Mouse (Mus musculus): ENCODE results near the gene Zc4h2.

GRCm38 (mm10) chrX:95687119-95687518, 28.8 kb upstream of the Zc4h2 start:
- no peak for TF ChIP-seq POLR2A (IDR thresholded peaks at IDR 0.05; ENCODE audit: control insufficient read depth, extremely low read depth, insufficient read depth, low read length, poor library complexity)
- no peak for TF ChIP-seq CTCF (IDR thresholded peaks at IDR 0.05; ENCODE audit: borderline replicate concordance, control insufficient read depth, extremely low read depth, insufficient read depth, low read length, poor library complexity)

Measured in thymus, adult 2 months (tissue).